ENCODE assay signal across 7 mouse cellular contexts in genomic region chr9:88073165-88073564, GRCm38 (mm10).
A peak's percentile ranks its signal among the peaks of the same experiment; 100 is the strongest.
DNase-seq lines count a peak whose midpoint lies in the region; ATAC-seq and TF ChIP-seq lines count a peak whose summit lies in the region.

No protein-coding gene starts in this region.

- no peak overlapping the region for H3K9ac ChIP-seq in lung, embryonic 14.5 days

- H3K4me1 ChIP-seq in lung, embryonic 14.5 days (ENCODE audit: insufficient read depth), result no peaks in the 10 kb centered on the region

- H3K27ac ChIP-seq in lung, embryonic 14.5 days (ENCODE audit: low read depth), result no peak overlapping the region

- intact Hi-C loops in left cerebral cortex, postnatal 4 days (cut with DNase I), result loop anchor here (10.0 kb wide), 1 partner anchor 328 kb away; no protein-coding TSS in a partner anchor

- 13% methylated on average over 6 of the region's 6 CpGs for WGBS in lung, embryonic 14.5 days

- no peak for ATAC-seq in lung, embryonic 14.5 days (ENCODE audit: insufficient read depth)
- ATAC-seq in common myeloid progenitor, adult 5-6 weeks (replicated peaks; ENCODE audit: low read depth, poor library complexity, severe bottlenecking), result peak; percentile 65; the same call in 1 of the 2 replicates

- peak; percentile 60 for TF ChIP-seq CTCF in lung, embryonic 14.5 days (IDR thresholded peaks at IDR 0.05; ENCODE audit: low read depth)

- no peaks in the 10 kb centered on the region for H3K36me3 ChIP-seq in lung, embryonic 14.5 days (ENCODE audit: insufficient read depth)

- no peaks in the 10 kb centered on the region for H3K9me3 ChIP-seq in lung, embryonic 14.5 days (ENCODE audit: low read depth, low read length)

- H3K4me3 ChIP-seq in lung, embryonic 14.5 days (ENCODE audit: low read depth, low read length), result no peak overlapping the region

- no peak overlapping the region for H3K4me2 ChIP-seq in lung, embryonic 14.5 days

- H3K27me3 ChIP-seq in lung, embryonic 14.5 days (ENCODE audit: insufficient read depth, low read length), result no peaks in the 10 kb centered on the region

- peak; percentile 79 for DNase-seq in lung, embryonic 14.5 days
- DNase-seq in lung, postnatal 25 days (ENCODE audit: low spot score), result no peak
- DNase-seq in adrenal gland, adult 2 months, result peak; percentile 7
- peak; percentile 75 for DNase-seq in heart, postnatal 4 days
- peak; percentile 50 for DNase-seq in left cerebral cortex, postnatal 4 days
- DNase-seq in right cerebral cortex, postnatal 25 days, result peak; percentile 49
